Mouse (Mus musculus) heart, postnatal 0 days (tissue): ENCODE measurements around the gene Gm16253. TPM values are rescaled to one million over a fixed set of nuclear protein-coding genes. Genes with fewer than 3 reads are reported as not detected.

Experiments
- ATAC-seq: fragments of 200-750 bp; cut with Nextera tagmentation; 2 replicates; pipeline ENCODE4 v1.8.0; 2017; ENCODE audit warnings: low read depth, moderate number of reproducible peaks, moderate library complexity; ENCODE audit not compliant: insufficient read depth
- DNase-seq: peaks from one replicate; pipeline ENCODE4 v3.0.0-alpha.2; 2016; ENCODE audit warnings: low spot score
- H3K27ac ChIP-seq: fragments of 300-500 bp; sonication (generic); 2 replicates; pipeline ENCODE4 v1.5.1; 2014; ENCODE audit warnings: low read depth, mild to moderate bottlenecking
- H3K27me3 ChIP-seq: fragments of 300-500 bp; sonication (generic); 2 replicates; pipeline ENCODE4 v1.6.1; 2014; ENCODE audit warnings: low read length, mixed read lengths; ENCODE audit not compliant: control insufficient read depth, insufficient read depth
- H3K36me3 ChIP-seq: fragments of 300-500 bp; sonication (generic); replicated peaks from 2 replicates; pipeline ENCODE4 v1.6.1; 2014; ENCODE audit warnings: low read length, mixed read lengths; ENCODE audit not compliant: control insufficient read depth, insufficient read depth
- H3K4me1 ChIP-seq: fragments of 300-500 bp; sonication (generic); 2 replicates; pipeline ENCODE4 v1.6.1; 2014; ENCODE audit warnings: antibody characterized with exemption; ENCODE audit not compliant: control insufficient read depth, insufficient read depth
- H3K4me2 ChIP-seq: fragments of 300-500 bp; sonication (generic); 2 replicates; pipeline ENCODE4 v1.6.1; 2014; ENCODE audit warnings: low read depth, mild to moderate bottlenecking, low read length, moderate library complexity
- H3K4me3 ChIP-seq: fragments of 300-500 bp; sonication (generic); 2 replicates; pipeline ENCODE4 v1.5.1; 2014; ENCODE audit warnings: low read depth, low read length
- H3K9ac ChIP-seq: fragments of 300-500 bp; sonication (generic); replicated peaks from 2 replicates; pipeline ENCODE4 v1.6.1; 2014; ENCODE audit warnings: low read depth, low read length, mixed read lengths
- H3K9me3 ChIP-seq: fragments of 300-500 bp; sonication (generic); replicated peaks from 2 replicates; pipeline ENCODE4 v1.6.1; 2016; ENCODE audit warnings: low read length; ENCODE audit not compliant: control insufficient read depth
- CTCF ChIP-seq: IDR thresholded peaks from 2 replicates; pipeline ENCODE4 v1.5.1; 2016; ENCODE audit warnings: antibody characterized with exemption, control low read depth, low read depth
- EP300 ChIP-seq: IDR thresholded peaks from 2 replicates; pipeline ENCODE4 v1.6.1; 2016; ENCODE audit warnings: antibody characterized with exemption, low read depth
- WGBS: fragments of 180-500 bp; shearing (Covaris S2); extraction: QIAGEN DNeasy Blood & Tissue Kit; methylation state at CpG from one replicate; pipeline ENCODE4 v1.1.7; 2014; 5-methylcytosine and 5-hydroxymethylcytosine counted together
- polyA plus RNA-seq: library from polyadenylated mRNA; unstranded; fragments of >200 nt; fragmentation: Nextera tagmentation; extraction: Ambion mirVana; gene quantifications from 2 replicates; pipeline ENCODE4 v1.2.1, GENCODE M21; 2015
- total RNA-seq: library from RNA; depleted of rRNA; stranded (reverse); fragments of >200 nt; gene quantifications from 2 replicates; pipeline ENCODE4 v1.2.3, GENCODE M21; 2014; ENCODE audit warnings: low replicate concordance

Gene Gm16253
- total and polyA plus RNA-seq, 2 experiments from 2014 or later, result 1.1 TPM; not detected in 1

DNA sequence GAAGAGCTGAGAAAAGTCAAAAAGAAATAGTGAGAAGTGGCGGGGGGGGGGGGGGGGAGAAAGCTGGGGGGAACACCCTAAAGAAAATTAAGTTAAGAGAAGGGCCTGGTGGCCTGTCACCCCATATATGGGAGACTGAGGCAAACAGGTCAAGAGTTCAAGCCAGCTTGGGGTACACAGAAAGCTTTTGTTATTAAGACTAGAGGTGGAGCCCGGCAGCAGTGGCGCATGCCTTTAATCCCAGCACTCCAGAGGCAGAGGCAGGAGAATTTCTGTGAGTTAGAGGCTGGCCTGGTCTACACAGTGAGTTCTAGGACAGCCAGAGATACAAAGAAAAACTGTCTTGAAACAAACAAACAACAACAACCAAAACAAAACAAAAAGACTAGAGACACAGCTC, 11.7 kb upstream of the Gm16253 start:
- TF ChIP-seq CTCF (no peak), EP300 (no peak)
- Histone ChIP-seq H3K27me3 (no peaks in the 10 kb centered on the region), H3K9ac (no peak overlapping the region), H3K9me3 (no peaks in the 10 kb centered on the region), H3K4me1 (peaks cover 36% of the 10 kb centered on the region), H3K36me3 (peaks cover 15% of the 10 kb centered on the region), H3K4me2 (no peak overlapping the region), H3K27ac (peak overlapping the region; percentile 96), H3K4me3 (no peak overlapping the region)
- no peak for ATAC-seq
- no peak for DNase-seq
- 89% methylated on average over 3 of the region's 3 CpGs for WGBS

- no peaks in the 10 kb centered on the region for H3K36me3 ChIP-seq
- peak overlapping the region; percentile 13; the same call in 1 of the 2 replicates for H3K27ac ChIP-seq
- no peak for DNase-seq
- TF ChIP-seq EP300 (no peak), CTCF (no peak)
- H3K4me1 ChIP-seq, result peaks cover 52% of the 10 kb centered on the region
- no peak overlapping the region for H3K9ac ChIP-seq
- no peak overlapping the region for H3K4me2 ChIP-seq
- H3K27me3 ChIP-seq, result no peaks in the 10 kb centered on the region
- H3K4me3 ChIP-seq, result no peak overlapping the region
- WGBS, result 74% methylated on average over 8 of the region's 8 CpGs
- ATAC-seq, result no peak
- H3K9me3 ChIP-seq, result no peaks in the 10 kb centered on the region
These were observed 9.9 kb upstream of the Gm16253 start for GRCm38 (mm10) chr3:96566661-96567450.

DNA sequence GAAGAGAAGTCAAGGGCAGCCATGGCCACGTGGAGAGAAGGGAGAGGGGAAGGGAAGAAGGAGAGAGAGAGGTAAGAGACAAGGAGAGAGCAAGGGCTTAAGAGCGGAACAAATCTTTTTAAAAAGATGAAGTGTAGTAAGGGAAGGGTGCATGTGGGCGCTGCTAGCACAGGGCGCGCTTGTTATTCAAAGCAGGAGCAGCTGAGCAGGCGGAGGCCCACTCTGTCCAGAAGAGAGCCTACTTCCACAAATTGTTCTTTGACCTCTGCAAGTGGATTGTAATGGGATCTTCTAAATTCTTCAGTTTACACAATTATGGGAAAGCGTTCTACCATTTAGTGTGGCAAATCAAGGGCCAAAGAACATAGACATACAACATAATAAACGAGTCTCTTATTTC, 8.2 kb upstream of the Gm16253 start:
- 69% methylated on average over 8 of the region's 8 CpGs for WGBS

GRCm38 (mm10) chr3:96569506-96569905, 7.3 kb upstream of the Gm16253 start:
- Histone ChIP-seq H3K36me3 (no peaks in the 10 kb centered on the region), H3K4me2 (no peak overlapping the region), H3K9ac (no peak overlapping the region), H3K4me1 (peaks cover 68% of the 10 kb centered on the region), H3K4me3 (no peak overlapping the region), H3K27me3 (no peaks in the 10 kb centered on the region), H3K27ac (peak overlapping the region; percentile 79), H3K9me3 (no peaks in the 10 kb centered on the region)
- peak; percentile 29 for ATAC-seq
- peak; percentile 63 for DNase-seq
- TF ChIP-seq EP300 (peak; percentile 69; the same call in 1 of the 2 replicates), CTCF (no peak)
- WGBS, result 58% methylated on average over 13 of the region's 13 CpGs

More for the DNA sequence above, 8.2 kb upstream of the Gm16253 start:
- Histone ChIP-seq H3K4me3 (no peak overlapping the region), H3K4me2 (no peak overlapping the region), H3K27ac (peak overlapping the region; percentile 79), H3K27me3 (no peaks in the 10 kb centered on the region), H3K9ac (no peak overlapping the region), H3K4me1 (peaks cover 68% of the 10 kb centered on the region), H3K9me3 (no peaks in the 10 kb centered on the region), H3K36me3 (no peaks in the 10 kb centered on the region)
- DNase-seq (no peak), ATAC-seq (no peak)
- TF ChIP-seq EP300 (no peak), CTCF (no peak)

GRCm38 (mm10) chr3:96569966-96570605, 6.7 kb upstream of the Gm16253 start:
- H3K4me3 ChIP-seq, result no peak overlapping the region

More at GRCm38 (mm10) chr3:96569966-96570605, 6.7 kb upstream of the Gm16253 start:
- no peak for TF ChIP-seq CTCF
- peak overlapping the region; percentile 79 for H3K27ac ChIP-seq
- ATAC-seq, result no peak
- peaks cover 70% of the 10 kb centered on the region for H3K4me1 ChIP-seq
- 86% methylated on average over 11 of the region's 11 CpGs for whole genome bisulfite sequencing
- H3K9me3 ChIP-seq, result no peaks in the 10 kb centered on the region
- no peaks in the 10 kb centered on the region for H3K27me3 ChIP-seq
- no peaks in the 10 kb centered on the region for H3K36me3 ChIP-seq
- H3K4me2 ChIP-seq, result no peak overlapping the region
- DNase-seq, result peak; percentile 5
- no peak overlapping the region for H3K9ac ChIP-seq
